Mouse (Mus musculus): ENCODE results near the gene Sh2d3c. TPM values are rescaled to one million over a fixed set of nuclear protein-coding genes. Genes with fewer than 3 reads are reported as not detected.

Sh2d3c gene
- polyA plus RNA-seq, 1 experiment from 2014 or later: 33.7 TPM

- Histone ChIP-seq H3K27ac (ENCODE audit: low read depth, low read length) (no peak overlapping the region), H3K27me3 (ENCODE audit: control insufficient read depth, insufficient read depth, low read length) (no peaks in the 10 kb centered on the region), H3K4me3 (ENCODE audit: low read depth, low read length) (no peak overlapping the region), H3K36me3 (ENCODE audit: control insufficient read depth, insufficient read depth, low read length) (no peaks in the 10 kb centered on the region), H3K4me1 (replicated peaks; ENCODE audit: control insufficient read depth, insufficient read depth, low read length) (no peaks in the 10 kb centered on the region), H3K4me2 (ENCODE audit: low read depth, low read length, severe bottlenecking) (no peak overlapping the region), H3K9me3 (ENCODE audit: control insufficient read depth, low read length) (no peaks in the 10 kb centered on the region), H3K9ac (ENCODE audit: low read length) (no peak overlapping the region)
- 55% methylated on average over 6 of the region's 6 CpGs for WGBS
- ATAC-seq (replicated peaks; ENCODE audit: low FRiP score) (no peak), DNase-seq (ENCODE audit: low spot score) (no peak)
These were observed 66.3 kb downstream of the Sh2d3c start for GRCm38 (mm10) chr2:32787176-32787575.

- DNase-seq (ENCODE audit: low spot score) (no peak), ATAC-seq (replicated peaks; ENCODE audit: low FRiP score) (no peak)
- Histone ChIP-seq H3K9ac (ENCODE audit: low read length) (no peak overlapping the region), H3K27me3 (ENCODE audit: control insufficient read depth, insufficient read depth, low read length) (no peaks in the 10 kb centered on the region), H3K4me2 (ENCODE audit: low read depth, low read length, severe bottlenecking) (no peak overlapping the region), H3K4me3 (ENCODE audit: low read depth, low read length) (no peak overlapping the region), H3K9me3 (ENCODE audit: control insufficient read depth, low read length) (no peaks in the 10 kb centered on the region), H3K27ac (ENCODE audit: low read depth, low read length) (no peak overlapping the region), H3K4me1 (replicated peaks; ENCODE audit: control insufficient read depth, insufficient read depth, low read length) (no peaks in the 10 kb centered on the region), H3K36me3 (ENCODE audit: control insufficient read depth, insufficient read depth, low read length) (no peaks in the 10 kb centered on the region)
- 54% methylated on average over 2 of the region's 2 CpGs for WGBS
These were observed 67.7 kb downstream of the Sh2d3c start for GRCm38 (mm10) chr2:32788581-32788980.

GRCm38 (mm10) chr2:32791297-32791696 is 70.4 kb downstream of the Sh2d3c start:
- WGBS: 84% methylated on average over 6 of the region's 6 CpGs
- ATAC-seq (replicated peaks; ENCODE audit: low FRiP score) (no peak), DNase-seq (ENCODE audit: low spot score) (no peak)
- no peaks in the 10 kb centered on the region for H3K4me1 ChIP-seq (replicated peaks; ENCODE audit: control insufficient read depth, insufficient read depth, low read length)
- H3K9me3 ChIP-seq (ENCODE audit: control insufficient read depth, low read length): no peaks in the 10 kb centered on the region
- no peak overlapping the region for H3K27ac ChIP-seq (ENCODE audit: low read depth, low read length)
- H3K4me2 ChIP-seq (ENCODE audit: low read depth, low read length, severe bottlenecking): no peak overlapping the region
- H3K9ac ChIP-seq (ENCODE audit: low read length): no peak overlapping the region
- H3K27me3 ChIP-seq (ENCODE audit: control insufficient read depth, insufficient read depth, low read length): no peaks in the 10 kb centered on the region
- no peaks in the 10 kb centered on the region; the same call in 1 of the 2 replicates for H3K36me3 ChIP-seq (ENCODE audit: control insufficient read depth, insufficient read depth, low read length)
- H3K4me3 ChIP-seq (ENCODE audit: low read depth, low read length): no peak overlapping the region

- H3K36me3 ChIP-seq (ENCODE audit: control insufficient read depth, insufficient read depth, low read length): no peaks in the 10 kb centered on the region; the same call in 1 of the 2 replicates
- no peaks in the 10 kb centered on the region for H3K27me3 ChIP-seq (ENCODE audit: control insufficient read depth, insufficient read depth, low read length)
- ATAC-seq (replicated peaks; ENCODE audit: low FRiP score): no peak
- no peak overlapping the region for H3K27ac ChIP-seq (ENCODE audit: low read depth, low read length)
- no peak for DNase-seq (ENCODE audit: low spot score)
- WGBS: 89% methylated on average over 13 of the region's 13 CpGs
- H3K9ac ChIP-seq (ENCODE audit: low read length): no peak overlapping the region
- no peak overlapping the region for H3K4me3 ChIP-seq (ENCODE audit: low read depth, low read length)
- no peaks in the 10 kb centered on the region for H3K9me3 ChIP-seq (ENCODE audit: control insufficient read depth, low read length)
- H3K4me2 ChIP-seq (ENCODE audit: low read depth, low read length, severe bottlenecking): no peak overlapping the region
- H3K4me1 ChIP-seq (replicated peaks; ENCODE audit: control insufficient read depth, insufficient read depth, low read length): no peaks in the 10 kb centered on the region
These were observed 75.0 kb downstream of the Sh2d3c start for GRCm38 (mm10) chr2:32795748-32796418.

- no peak for ATAC-seq (replicated peaks; ENCODE audit: low FRiP score)
- WGBS: 80% methylated on average over 10 of the region's 10 CpGs
- Histone ChIP-seq H3K27ac (ENCODE audit: low read depth, low read length) (no peak overlapping the region), H3K4me1 (replicated peaks; ENCODE audit: control insufficient read depth, insufficient read depth, low read length) (no peaks in the 10 kb centered on the region), H3K27me3 (ENCODE audit: control insufficient read depth, insufficient read depth, low read length) (no peaks in the 10 kb centered on the region), H3K36me3 (ENCODE audit: control insufficient read depth, insufficient read depth, low read length) (no peaks in the 10 kb centered on the region; the same call in 1 of the 2 replicates), H3K4me3 (ENCODE audit: low read depth, low read length) (no peak overlapping the region), H3K4me2 (ENCODE audit: low read depth, low read length, severe bottlenecking) (no peak overlapping the region), H3K9ac (ENCODE audit: low read length) (no peak overlapping the region), H3K9me3 (ENCODE audit: control insufficient read depth, low read length) (no peaks in the 10 kb centered on the region)
- DNase-seq (ENCODE audit: low spot score): no peak
These were observed 77.6 kb downstream of the Sh2d3c start for GRCm38 (mm10) chr2:32798251-32798962.

MicroRNAs within 50 kb of the gene (microRNA counts, 519-probe panel; counts per million panel counts)
- 31.2 counts per million for microRNA mmu-miR-2861

Small RNA genes lying within 50 kb of the gene (microRNA-seq; reads per million reads assigned to microRNA genes)
- gene Gm47291 (ENCODE audit: insufficient number of aligned reads): not detected
- not detected for gene Mir2861 (ENCODE audit: insufficient number of aligned reads)
- gene Mir3960 (ENCODE audit: insufficient number of aligned reads): not detected
- not detected for gene Mir8093 (ENCODE audit: insufficient number of aligned reads)

Other genes with a start within 250 kb of the Sh2d3c start
- 10.4 and 10.6 TPM in 2 replicates for gene Fam102a, start 185.7 kb upstream of the Sh2d3c start, polyA plus RNA-seq (2014; fragmentation: Nextera tagmentation; extraction: Ambion mirVana)
- 98.9 and 102 TPM in 2 replicates for gene Dpm2, start 150.2 kb upstream of the Sh2d3c start, polyA plus RNA-seq (2014; fragmentation: Nextera tagmentation; extraction: Ambion mirVana)
- gene Pip5kl1, start 146.3 kb upstream of the Sh2d3c start, polyA plus RNA-seq (2014; fragmentation: Nextera tagmentation; extraction: Ambion mirVana): 1.8 and 2.3 TPM in 2 replicates
- gene 9430097D07Rik, start 145.4 kb upstream of the Sh2d3c start, polyA plus RNA-seq (2014; fragmentation: Nextera tagmentation; extraction: Ambion mirVana): 0.35 TPM in 1 of 2 replicates, not detected in the other
- 15.4 and 16.7 TPM in 2 replicates for gene St6galnac4, start 134.0 kb upstream of the Sh2d3c start, polyA plus RNA-seq (2014; fragmentation: Nextera tagmentation; extraction: Ambion mirVana)
- gene St6galnac6, start 121.3 kb upstream of the Sh2d3c start, polyA plus RNA-seq (2014; fragmentation: Nextera tagmentation; extraction: Ambion mirVana): 4.7 and 5.1 TPM in 2 replicates
- 18.9 and 20.6 TPM in 2 replicates for gene Ak1, start 99.3 kb upstream of the Sh2d3c start, polyA plus RNA-seq (2014; fragmentation: Nextera tagmentation; extraction: Ambion mirVana)
- gene Eng, start 74.5 kb upstream of the Sh2d3c start, polyA plus RNA-seq (2014; fragmentation: Nextera tagmentation; extraction: Ambion mirVana): 25.5 and 25.9 TPM in 2 replicates
- 21.9 and 22.3 TPM in 2 replicates for gene Fpgs, start 16.9 kb upstream of the Sh2d3c start, polyA plus RNA-seq (2014; fragmentation: Nextera tagmentation; extraction: Ambion mirVana)
- 79.2 and 95.7 TPM in 2 replicates for gene Cdk9, start 8.0 kb upstream of the Sh2d3c start, polyA plus RNA-seq (2014; fragmentation: Nextera tagmentation; extraction: Ambion mirVana)
- 2.1 and 2.3 TPM in 2 replicates for gene 6330409D20Rik, start 20.0 kb downstream of the Sh2d3c start, polyA plus RNA-seq (2014; fragmentation: Nextera tagmentation; extraction: Ambion mirVana)
- gene Tor2a, start 36.2 kb downstream of the Sh2d3c start, polyA plus RNA-seq (2014; fragmentation: Nextera tagmentation; extraction: Ambion mirVana): 56.8 and 68.3 TPM in 2 replicates
- 0.80 and 0.84 TPM in 2 replicates for gene Ttc16, start 54.6 kb downstream of the Sh2d3c start, polyA plus RNA-seq (2014; fragmentation: Nextera tagmentation; extraction: Ambion mirVana)
- 3.3 and 4.6 TPM in 2 replicates for gene Ptrh1, start 54.7 kb downstream of the Sh2d3c start, polyA plus RNA-seq (2014; fragmentation: Nextera tagmentation; extraction: Ambion mirVana)
- 0.33 and 0.87 TPM in 2 replicates for gene Cfap157, start 63.4 kb downstream of the Sh2d3c start, polyA plus RNA-seq (2014; fragmentation: Nextera tagmentation; extraction: Ambion mirVana)
- 44.0 and 44.6 TPM in 2 replicates for gene Stxbp1, start 126.2 kb downstream of the Sh2d3c start, polyA plus RNA-seq (2014; fragmentation: Nextera tagmentation; extraction: Ambion mirVana)
- 13.8 and 15.4 TPM in 2 replicates for gene Fam129b, start 155.1 kb downstream of the Sh2d3c start, polyA plus RNA-seq (2014; fragmentation: Nextera tagmentation; extraction: Ambion mirVana)
- 134 and 151 TPM in 2 replicates for gene Rpl12, start 240.5 kb downstream of the Sh2d3c start, polyA plus RNA-seq (2014; fragmentation: Nextera tagmentation; extraction: Ambion mirVana)
- 10.7 and 13.0 TPM in 2 replicates for gene Lrsam1, start 240.6 kb downstream of the Sh2d3c start, polyA plus RNA-seq (2014; fragmentation: Nextera tagmentation; extraction: Ambion mirVana)